Comparison of ENCODE assay signal across 11 mouse cellular contexts in genomic region chr9:102351221-102351620, GRCm38 (mm10). TPM values are rescaled to one million over a fixed set of nuclear protein-coding genes. Genes with fewer than 3 reads are reported as not detected.
A peak's percentile ranks its signal among the peaks of the same experiment; 100 is the strongest.
DNase-seq lines count a peak whose midpoint lies in the region; ATAC-seq lines count a peak whose summit lies in the region.
"Had no signal": no experiment of that assay in that cellular context is flagged by ENCODE, and none has a peak within 500 bp of the region (broad histone marks: within the 10 kb centered on the region; RNA-seq: fewer than 3 reads in every experiment).

No protein-coding gene starts in this region.

- H3K27ac ChIP-seq in forebrain, embryonic 15.5 days (replicated peaks): no peak overlapping the region; the same call in 1 of the 2 replicates
- H3K27ac ChIP-seq in limb, embryonic 10.5 days: no peak overlapping the region
- 0 out of 2 replicates have a peak overlapping the region, but pooled peaks have one; percentile 84 for H3K27ac ChIP-seq in neural tube, embryonic 15.5 days (replicated peaks)
- H3K27ac ChIP-seq: embryonic facial prominence, embryonic 13.5 days; heart, adult 2 months had no signal

- peak overlapping the region; percentile 63 for H3K4me3 ChIP-seq in forebrain, embryonic 15.5 days
- H3K4me3 ChIP-seq in limb, embryonic 10.5 days: no peak overlapping the region
- H3K4me3 ChIP-seq in neural tube, embryonic 15.5 days (replicated peaks): peak overlapping the region; percentile 76
- H3K4me3 ChIP-seq: heart, adult 2 months had no signal

- peak; percentile 54 for DNase-seq in heart, adult 11 months
- DNase-seq in heart, adult 8-10 months (ENCODE audit: low spot score): no peak
- peak; percentile 26 for DNase-seq in limb, embryonic 10.5 days (ENCODE audit: low spot score)
- DNase-seq in left cerebral cortex, adult 8-10 months (ENCODE audit: low spot score in 2 of 2): no peak
- no peak for DNase-seq in urinary bladder, postnatal 14 days (ENCODE audit: low spot score)
- DNase-seq: kidney, adult 8-10 months had no signal

- peak overlapping the region; percentile 74; the same call in 1 of the 2 replicates for H3K9ac ChIP-seq in forebrain, embryonic 15.5 days (replicated peaks)
- H3K9ac ChIP-seq in neural tube, embryonic 15.5 days (replicated peaks): 0 out of 2 replicates have a peak overlapping the region, but pooled peaks have one; percentile 81
- H3K9ac ChIP-seq: embryonic facial prominence, embryonic 13.5 days had no signal

- 71% methylated on average over 5 of the region's 5 CpGs for WGBS in forebrain, embryonic 15.5 days
- WGBS in limb, embryonic 10.5 days: 50% methylated on average over 5 of the region's 5 CpGs
- 42% methylated on average over 5 of the region's 5 CpGs for WGBS in neural tube, embryonic 15.5 days

- H3K36me3 ChIP-seq in forebrain, embryonic 15.5 days: no peaks in the 10 kb centered on the region
- no peaks in the 10 kb centered on the region for H3K36me3 ChIP-seq in limb, embryonic 10.5 days
- H3K36me3 ChIP-seq in neural tube, embryonic 15.5 days: no peaks in the 10 kb centered on the region
- H3K36me3 ChIP-seq: embryonic facial prominence, embryonic 13.5 days had no signal

- H3K4me1 ChIP-seq in forebrain, embryonic 15.5 days: peaks cover 29% of the 10 kb centered on the region
- H3K4me1 ChIP-seq in limb, embryonic 10.5 days: peaks cover 26% of the 10 kb centered on the region
- peaks cover 41% of the 10 kb centered on the region for H3K4me1 ChIP-seq in neural tube, embryonic 15.5 days

- H3K4me2 ChIP-seq in forebrain, embryonic 15.5 days (replicated peaks): peak overlapping the region; percentile 89
- peak overlapping the region; percentile 87 for H3K4me2 ChIP-seq in neural tube, embryonic 15.5 days

- H3K27me3 ChIP-seq in forebrain, embryonic 15.5 days: peaks cover 9% of the 10 kb centered on the region; the same call in 1 of the 2 replicates
- peaks cover 94% of the 10 kb centered on the region for H3K27me3 ChIP-seq in limb, embryonic 10.5 days (ENCODE audit: low read depth, poor library complexity, severe bottlenecking)
- H3K27me3 ChIP-seq in neural tube, embryonic 15.5 days (replicated peaks): peaks cover 24% of the 10 kb centered on the region

- ATAC-seq in forebrain, embryonic 15.5 days (replicated peaks): no peak
- no peak for ATAC-seq in neural tube, embryonic 15.5 days (ENCODE audit: low FRiP score)

- no peaks in the 10 kb centered on the region for H3K9me3 ChIP-seq in forebrain, embryonic 15.5 days
- no peaks in the 10 kb centered on the region for H3K9me3 ChIP-seq in limb, embryonic 10.5 days (replicated peaks)
- no peaks in the 10 kb centered on the region for H3K9me3 ChIP-seq in neural tube, embryonic 15.5 days (replicated peaks)
- H3K9me3 ChIP-seq: embryonic facial prominence, embryonic 13.5 days had no signal

RNA-seq across cellular contexts. Expression of gene Ephb1, which starts 3.3 kb away (rescaled TPM):
- 10 to 100 TPM; 21.2 to 26.3 (median 24.3) TPM for total RNA-seq in heart, adult 8-10 months (2022)
- polyA plus RNA-seq in forebrain, embryonic 15.5 days (2015; fragmentation: Nextera tagmentation; extraction: Ambion mirVana): 40.5 and 42.3 TPM in 2 replicates
- polyA plus RNA-seq in limb, embryonic 10.5 days (2016; fragmentation: Nextera tagmentation; extraction: Ambion mirVana): 1.1 and 1.2 TPM in 2 replicates
- polyA plus RNA-seq in neural tube, embryonic 15.5 days (2015; fragmentation: Nextera tagmentation; extraction: Ambion mirVana): 33.0 and 38.8 TPM in 2 replicates
- total RNA-seq in left cerebral cortex, adult 8-10 months (2022): 10 to 100 TPM; 30.7 to 39.9 (median 35.9) TPM
- total RNA-seq: MEL had no signal

Comparison
In these comparisons a context has a peak if more than half of its experiments do, and no peak if none do; other contexts are left out.
1. DNase-seq: peak in heart, adult 11 months (single experiment) and limb, embryonic 10.5 days (single experiment); none in heart, adult 8-10 months (single experiment), left cerebral cortex, adult 8-10 months (0 of 2) and urinary bladder, postnatal 14 days (single experiment).
2. RNA of gene Ephb1, which starts 3.3 kb away (polyA plus RNA-seq): 40.5 to 42.3 TPM in forebrain, embryonic 15.5 days and 33.0 to 38.8 TPM in neural tube, embryonic 15.5 days; 1.1 to 1.2 TPM in limb, embryonic 10.5 days; every median in the first group is over 10 times any median in the second.